Mouse (Mus musculus) spleen, postnatal 36 days (tissue): ENCODE measurements around the gene Kir3dl2.
"Not testable (repeated sequence)": the region's sequence is repeated elsewhere in the genome, so short reads cannot be mapped to it uniquely, and the experiment has no call there.

ENCODE experiments used
- DNase-seq, 2 experiments: peaks; one replicate each; pipeline ENCODE4 v3.0.0; 2022; ENCODE audit warnings: low spot score in 2 of 2, mixed read lengths in 1 of 2

Gene Kir3dl2

GRCm38 (mm10) chrX:136543956-136544355, at the start of gene Kir3dl2:
TSS of gene Kir3dl2 (minus strand) at chrX:136544056.
- not testable (repeated sequence) for DNase-seq

- DNase-seq, result no peak
Measured at GRCm38 (mm10) chrX:136590897-136591257, 47.0 kb upstream of the Kir3dl2 start.

- DNase-seq, result no peak
Measured at GRCm38 (mm10) chrX:136590199-136590896, 46.5 kb upstream of the Kir3dl2 start, which contains the start of gene Tceal3. TSS of gene Tceal3 (plus strand) at chrX:136590842.

- no peak for DNase-seq
Measured at GRCm38 (mm10) chrX:136584617-136585016, 40.8 kb upstream of the Kir3dl2 start.

- DNase-seq, result not testable (repeated sequence)
Measured at GRCm38 (mm10) chrX:136569094-136569493, 25.2 kb upstream of the Kir3dl2 start.

- not testable (repeated sequence) for DNase-seq
Measured at GRCm38 (mm10) chrX:136517699-136518098, 26.2 kb downstream of the Kir3dl2 start, which contains the start of gene Kir3dl1. TSS of gene Kir3dl1 (plus strand) at chrX:136517999.
